Mouse (Mus musculus): ENCODE data around the gene Zfp787. TPM values are rescaled to one million over a fixed set of nuclear protein-coding genes. Genes with fewer than 3 reads are reported as not detected.
A peak's percentile ranks its signal among the peaks of the same experiment; 100 is the strongest.

Zfp787 gene
- total RNA-seq, 1 experiment from 2014 or later: 25.5 TPM

GRCm38 (mm10) chr7:6169403-6169802 is 13.6 kb upstream of the Zfp787 start:
- no peak for ATAC-seq (replicated peaks; ENCODE audit: low read depth, poor library complexity, severe bottlenecking)

GRCm38 (mm10) chr7:6164671-6165070 is 8.9 kb upstream of the Zfp787 start:
- no peak for ATAC-seq (replicated peaks; ENCODE audit: low read depth, poor library complexity, severe bottlenecking)

GRCm38 (mm10) chr7:6162172-6162571 is 6.4 kb upstream of the Zfp787 start:
- ATAC-seq (replicated peaks; ENCODE audit: low read depth, poor library complexity, severe bottlenecking): no peak

GRCm38 (mm10) chr7:6161541-6161940 is 5.7 kb upstream of the Zfp787 start:
- ATAC-seq (replicated peaks; ENCODE audit: low read depth, poor library complexity, severe bottlenecking): no peak

GRCm38 (mm10) chr7:6159604-6160003 is 3.8 kb upstream of the Zfp787 start:
- ATAC-seq (replicated peaks; ENCODE audit: low read depth, poor library complexity, severe bottlenecking): no peak

- no peak for ATAC-seq (replicated peaks; ENCODE audit: low read depth, poor library complexity, severe bottlenecking)
Observed at GRCm38 (mm10) chr7:6157479-6157878, 1.7 kb upstream of the Zfp787 start.

- no peak for ATAC-seq (replicated peaks; ENCODE audit: low read depth, poor library complexity, severe bottlenecking)
Observed at GRCm38 (mm10) chr7:6156901-6157472, 1.2 kb upstream of the Zfp787 start.

- ATAC-seq (replicated peaks; ENCODE audit: low read depth, poor library complexity, severe bottlenecking): peak; percentile 31
Observed at GRCm38 (mm10) chr7:6155031-6155872, 545 bp downstream of the Zfp787 start.

- ATAC-seq (replicated peaks; ENCODE audit: low read depth, poor library complexity, severe bottlenecking): no peak
Observed at GRCm38 (mm10) chr7:6154164-6154563, 1.6 kb downstream of the Zfp787 start.

GRCm38 (mm10) chr7:6153131-6153530 is 2.7 kb downstream of the Zfp787 start:
- no peak for ATAC-seq (replicated peaks; ENCODE audit: low read depth, poor library complexity, severe bottlenecking)

- ATAC-seq (replicated peaks; ENCODE audit: low read depth, poor library complexity, severe bottlenecking): no peak
Observed at GRCm38 (mm10) chr7:6152036-6152435, 3.8 kb downstream of the Zfp787 start.

GRCm38 (mm10) chr7:6151266-6151665 is 4.5 kb downstream of the Zfp787 start:
- no peak for ATAC-seq (replicated peaks; ENCODE audit: low read depth, poor library complexity, severe bottlenecking)

- ATAC-seq (replicated peaks; ENCODE audit: low read depth, poor library complexity, severe bottlenecking): no peak
Observed at GRCm38 (mm10) chr7:6147688-6148087, 8.1 kb downstream of the Zfp787 start.

- ATAC-seq (replicated peaks; ENCODE audit: low read depth, poor library complexity, severe bottlenecking): peak; percentile 31
Observed at GRCm38 (mm10) chr7:6146982-6147325, 8.8 kb downstream of the Zfp787 start.

- no peak for ATAC-seq (replicated peaks; ENCODE audit: low read depth, poor library complexity, severe bottlenecking)
Observed at GRCm38 (mm10) chr7:6146194-6146981, 9.4 kb downstream of the Zfp787 start.

- ATAC-seq (replicated peaks; ENCODE audit: low read depth, poor library complexity, severe bottlenecking): no peak
Observed at GRCm38 (mm10) chr7:6145423-6146188, 10.2 kb downstream of the Zfp787 start.

- ATAC-seq (replicated peaks; ENCODE audit: low read depth, poor library complexity, severe bottlenecking): peak; percentile 26; the same call in 1 of the 2 replicates
Observed at GRCm38 (mm10) chr7:6143991-6144531, 11.7 kb downstream of the Zfp787 start.

GRCm38 (mm10) chr7:6139295-6139694 is 16.5 kb downstream of the Zfp787 start:
- ATAC-seq (replicated peaks; ENCODE audit: low read depth, poor library complexity, severe bottlenecking): no peak

GRCm38 (mm10) chr7:6136497-6136896 is 19.3 kb downstream of the Zfp787 start:
- peak; percentile 48; the same call in 1 of the 2 replicates for ATAC-seq (replicated peaks; ENCODE audit: low read depth, poor library complexity, severe bottlenecking)

GRCm38 (mm10) chr7:6132646-6133045 is 23.2 kb downstream of the Zfp787 start:
- no peak for ATAC-seq (replicated peaks; ENCODE audit: low read depth, poor library complexity, severe bottlenecking)
